Mouse (Mus musculus) brain, adult 2 months (tissue): ENCODE measurements at regions not wholly inside any gene's neighbourhood (a gene's known extent, or its start where the extent isn't known, plus 50 kb on each side); places are given as distances from the start of the nearest gene placed in this dataset.
A peak's percentile ranks its signal among the peaks of the same experiment; 100 is the strongest.

Source experiments
- DNase-seq: peaks from one replicate; pipeline ENCODE4 v3.0.0; 2011; ENCODE audit warnings: low read depth, low spot score

DNA sequence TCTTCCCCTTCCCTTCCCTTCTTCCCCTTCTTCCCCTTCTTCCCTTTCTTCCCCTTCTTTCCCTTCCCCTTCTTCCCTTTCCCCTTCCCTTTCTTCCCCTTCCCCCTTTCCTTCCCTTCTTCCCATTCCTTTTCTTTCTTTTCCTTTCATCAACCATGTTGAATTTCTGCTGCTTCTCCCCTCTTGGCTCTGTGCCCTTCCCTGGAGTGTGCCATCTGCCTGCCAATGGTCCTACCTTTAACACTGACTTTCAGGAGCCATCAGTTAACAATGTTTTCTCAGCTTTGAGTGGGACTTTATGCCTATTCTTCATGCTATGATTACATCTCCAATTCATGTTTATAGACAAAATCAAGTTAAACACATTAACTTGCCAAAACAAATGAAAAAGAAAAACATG, 401.8 kb upstream of the Pcdh7 start:
- DNase-seq = no peak

DNA sequence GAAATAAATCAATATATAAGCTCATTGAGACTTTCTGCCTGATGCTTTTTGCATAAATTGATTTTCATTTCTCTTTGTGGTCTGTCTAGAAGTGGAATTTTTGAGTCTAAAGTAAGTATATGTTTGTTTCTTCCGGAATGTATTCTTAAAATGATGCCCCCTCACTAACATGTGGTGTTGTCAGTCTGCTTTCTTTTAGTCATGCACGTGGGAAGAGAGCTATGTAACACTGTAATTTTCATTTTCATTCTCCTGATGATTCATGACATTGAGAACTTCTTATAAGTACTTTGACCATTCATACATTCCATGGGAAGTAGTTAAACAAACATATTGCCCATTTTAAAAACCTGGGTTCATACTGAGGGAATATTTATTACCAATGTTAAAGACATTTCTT, 397.7 kb upstream of the Pcdh7 start:
- peak; percentile 31 for DNase-seq

- DNase-seq = peak; percentile 30
Observed at GRCm38 (mm10) chr5:57335624-57336023, 382.1 kb upstream of the Pcdh7 start.
